Comparison of ENCODE assay signal across 8 mouse cellular contexts in the genomic region with DNA sequence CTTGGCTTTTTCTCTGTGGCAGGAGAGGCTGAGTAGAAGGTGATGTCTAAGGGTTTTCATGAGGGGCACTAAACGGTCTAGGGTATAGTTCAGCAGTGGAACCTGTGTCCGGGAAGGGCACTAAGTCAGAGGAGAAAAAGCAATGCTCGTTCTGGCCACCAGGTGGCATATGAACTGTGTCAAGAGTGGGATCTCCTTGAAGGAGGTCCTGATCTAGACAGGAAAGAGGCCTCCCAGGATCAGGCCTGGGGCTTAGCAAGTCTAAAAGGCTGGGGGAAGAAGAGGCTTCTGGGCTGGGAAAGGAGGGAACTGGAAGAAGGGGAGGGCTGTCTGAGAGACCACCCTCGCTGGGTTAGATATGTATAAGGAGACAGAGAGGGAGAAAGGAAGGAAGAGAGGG. TPM values are rescaled to one million over a fixed set of nuclear protein-coding genes. Genes with fewer than 3 reads are reported as not detected.
DNase-seq lines count a peak whose midpoint lies in the region; ATAC-seq and TF ChIP-seq lines count a peak whose summit lies in the region.

No protein-coding gene starts in this region.

- H3K36me3 ChIP-seq in thymus, adult 2 months (ENCODE audit: control insufficient read depth, insufficient read depth, low read length): no peaks in the 10 kb centered on the region
- no peaks in the 10 kb centered on the region for H3K36me3 ChIP-seq in limb, embryonic 12.5 days
- no peaks in the 10 kb centered on the region for H3K36me3 ChIP-seq in midbrain, postnatal 0 days (ENCODE audit: insufficient read depth, low read length)
- H3K36me3 ChIP-seq in stomach, embryonic 16.5 days (ENCODE audit: control insufficient read depth, insufficient read depth, low read length): no peaks in the 10 kb centered on the region

- peak; percentile 65 for DNase-seq in thymus, adult 2 months
- no peak for DNase-seq in thymus, adult 18-20 months
- peak; percentile 70 for DNase-seq in kidney, adult 9 months
- DNase-seq in midbrain, postnatal 0 days (ENCODE audit: low spot score): peak; percentile 92

- WGBS in thymus, adult 2 months: 13% methylated on average over 4 of the region's 4 CpGs
- 15% methylated on average over 4 of the region's 4 CpGs for WGBS in limb, embryonic 12.5 days
- 11% methylated on average over 4 of the region's 4 CpGs for WGBS in midbrain, postnatal 0 days
- WGBS in stomach, embryonic 16.5 days: 12% methylated on average over 4 of the region's 4 CpGs

- H3K4me3 ChIP-seq in thymus, adult 2 months (ENCODE audit: control insufficient read depth, insufficient read depth, low read length): no peak overlapping the region
- no peak overlapping the region for H3K4me3 ChIP-seq in cortical plate, adult 2 months (ENCODE audit: insufficient read depth, low read length)
- H3K4me3 ChIP-seq in limb, embryonic 12.5 days (replicated peaks): no peak overlapping the region
- H3K4me3 ChIP-seq in midbrain, postnatal 0 days (ENCODE audit: low read depth, low read length): no peak overlapping the region
- H3K4me3 ChIP-seq in stomach, embryonic 16.5 days (replicated peaks; ENCODE audit: low read length): no peak overlapping the region

- H3K4me1 ChIP-seq in thymus, adult 2 months (replicated peaks; ENCODE audit: control insufficient read depth, insufficient read depth, low read length): no peaks in the 10 kb centered on the region
- peaks cover 8% of the 10 kb centered on the region for H3K4me1 ChIP-seq in cortical plate, adult 2 months (ENCODE audit: control insufficient read depth, insufficient read depth, low read length)
- H3K4me1 ChIP-seq in limb, embryonic 12.5 days (replicated peaks): peaks cover 22% of the 10 kb centered on the region
- peaks cover 17% of the 10 kb centered on the region for H3K4me1 ChIP-seq in midbrain, postnatal 0 days (ENCODE audit: insufficient read depth, low read length)
- peaks cover 8% of the 10 kb centered on the region for H3K4me1 ChIP-seq in stomach, embryonic 16.5 days (ENCODE audit: control insufficient read depth, insufficient read depth, low read length)

- no peak overlapping the region for H3K27ac ChIP-seq in thymus, adult 2 months (ENCODE audit: control insufficient read depth, insufficient read depth, low read length)
- H3K27ac ChIP-seq in cortical plate, adult 2 months (ENCODE audit: insufficient read depth, low read length): no peak overlapping the region
- H3K27ac ChIP-seq in limb, embryonic 12.5 days: no peak overlapping the region
- H3K27ac ChIP-seq in midbrain, postnatal 0 days (ENCODE audit: low read depth, low read length): no peak overlapping the region
- no peak overlapping the region for H3K27ac ChIP-seq in stomach, embryonic 16.5 days (ENCODE audit: low read length)

- no peak for TF ChIP-seq POLR2A in thymus, adult 2 months (IDR thresholded peaks at IDR 0.05; ENCODE audit: control insufficient read depth, extremely low read depth, insufficient read depth, low read length, poor library complexity)
- TF ChIP-seq POLR2A in cortical plate, adult 2 months (IDR thresholded peaks at IDR 0.05; ENCODE audit: extremely low read depth, insufficient read depth, low read length): no peak

- TF ChIP-seq CTCF in thymus, adult 2 months (IDR thresholded peaks at IDR 0.05; ENCODE audit: borderline replicate concordance, control insufficient read depth, extremely low read depth, insufficient read depth, low read length, poor library complexity): no peak
- peak; percentile 71 for TF ChIP-seq CTCF in cortical plate, adult 2 months (IDR thresholded peaks at IDR 0.05; ENCODE audit: extremely low read depth, insufficient read depth, low read length)
- TF ChIP-seq CTCF in midbrain, postnatal 0 days (IDR thresholded peaks at IDR 0.05): peak; percentile 92

- no peaks in the 10 kb centered on the region for H3K27me3 ChIP-seq in thymus, adult 2 months (ENCODE audit: control insufficient read depth, insufficient read depth, low read length)
- peaks cover 17% of the 10 kb centered on the region for H3K27me3 ChIP-seq in limb, embryonic 12.5 days
- no peaks in the 10 kb centered on the region for H3K27me3 ChIP-seq in midbrain, postnatal 0 days (ENCODE audit: insufficient read depth, low read length)
- no peaks in the 10 kb centered on the region; the same call in 1 of the 2 replicates for H3K27me3 ChIP-seq in stomach, embryonic 16.5 days (ENCODE audit: control insufficient read depth, insufficient read depth, low read length)

- no peak overlapping the region for H3K9ac ChIP-seq in limb, embryonic 12.5 days (replicated peaks)
- no peak overlapping the region for H3K9ac ChIP-seq in midbrain, postnatal 0 days (replicated peaks; ENCODE audit: low read length, poor library complexity, severe bottlenecking)
- H3K9ac ChIP-seq in stomach, embryonic 16.5 days (ENCODE audit: low read length): no peak overlapping the region

- no peak overlapping the region for H3K4me2 ChIP-seq in limb, embryonic 12.5 days
- H3K4me2 ChIP-seq in midbrain, postnatal 0 days (ENCODE audit: low read depth, low read length, poor library complexity, severe bottlenecking): no peak overlapping the region
- no peak overlapping the region for H3K4me2 ChIP-seq in stomach, embryonic 16.5 days (ENCODE audit: low read depth, low read length)

- H3K9me3 ChIP-seq in limb, embryonic 12.5 days: no peaks in the 10 kb centered on the region
- H3K9me3 ChIP-seq in midbrain, postnatal 0 days (ENCODE audit: low read length): no peaks in the 10 kb centered on the region
- no peaks in the 10 kb centered on the region for H3K9me3 ChIP-seq in stomach, embryonic 16.5 days (replicated peaks; ENCODE audit: control insufficient read depth, low read length)

- ATAC-seq in granulocyte monocyte progenitor cell, adult 5-6 weeks (replicated peaks; ENCODE audit: poor library complexity, severe bottlenecking): peak; percentile 65; the same call in 1 of the 2 replicates
- peak; percentile 43; the same call in 1 of the 2 replicates for ATAC-seq in limb, embryonic 12.5 days (ENCODE audit: insufficient number of reproducible peaks, insufficient read depth, low FRiP score, low TSS enrichment, low read depth)
- ATAC-seq in midbrain, postnatal 0 days (ENCODE audit: low FRiP score): peak; percentile 29
- ATAC-seq in stomach, embryonic 16.5 days (ENCODE audit: insufficient read depth, low FRiP score): peak; percentile 37; the same call in 1 of the 2 replicates

RNA-seq across cellular contexts. Expression of a gene that starts 16.4 kb away (rescaled TPM):
- 0.32 and 0.74 TPM in 2 replicates for polyA plus RNA-seq in thymus, adult 2 months (2012; rRNA removed)
- polyA plus RNA-seq in cortical plate, adult 2 months (2012; rRNA removed): 0.06 TPM in 1 of 2 replicates, not detected in the other
- not detected in 2 replicates for total RNA-seq in granulocyte monocyte progenitor cell, adult 5-6 weeks (2014; fragmentation: Nextera tagmentation)
- total RNA-seq in granulocyte monocyte progenitor cell, adult 5-6 weeks (2017): not detected in 2 replicates
- not detected in 2 replicates for polyA plus RNA-seq in limb, embryonic 12.5 days (2016; fragmentation: Nextera tagmentation; extraction: Ambion mirVana)
- not detected in 2 replicates for total RNA-seq in midbrain, postnatal 0 days (2014; rRNA removed)
- polyA plus RNA-seq in midbrain, postnatal 0 days (2015; fragmentation: Nextera tagmentation; extraction: Ambion mirVana): not detected in 2 replicates
- 0.17 TPM in 1 of 2 replicates, not detected in the other for polyA plus RNA-seq in stomach, embryonic 16.5 days (2015; fragmentation: Nextera tagmentation; extraction: Ambion mirVana)

RNA-seq across cellular contexts. Expression of a gene that starts 56.2 kb away (rescaled TPM):
- polyA plus RNA-seq in thymus, adult 2 months (2012; rRNA removed): 77.6 and 119 TPM in 2 replicates
- polyA plus RNA-seq in cortical plate, adult 2 months (2012; rRNA removed): 0.64 and 0.98 TPM in 2 replicates
- total RNA-seq in granulocyte monocyte progenitor cell, adult 5-6 weeks (2014; fragmentation: Nextera tagmentation): 0.45 and 1.1 TPM in 2 replicates
- total RNA-seq in granulocyte monocyte progenitor cell, adult 5-6 weeks (2017): 1.8 and 3.4 TPM in 2 replicates
- 4.0 and 4.2 TPM in 2 replicates for polyA plus RNA-seq in limb, embryonic 12.5 days (2016; fragmentation: Nextera tagmentation; extraction: Ambion mirVana)
- total RNA-seq in midbrain, postnatal 0 days (2014; rRNA removed): 2.2 and 13.2 TPM in 2 replicates
- polyA plus RNA-seq in midbrain, postnatal 0 days (2015; fragmentation: Nextera tagmentation; extraction: Ambion mirVana): 0.63 and 1.1 TPM in 2 replicates
- polyA plus RNA-seq in stomach, embryonic 16.5 days (2015; fragmentation: Nextera tagmentation; extraction: Ambion mirVana): 24.1 and 25.3 TPM in 2 replicates

RNA-seq across cellular contexts. Expression of a gene that starts 59.3 kb away (rescaled TPM):
- polyA plus RNA-seq in thymus, adult 2 months (2012; rRNA removed): 1.1 and 1.8 TPM in 2 replicates
- 84.4 and 87.0 TPM in 2 replicates for polyA plus RNA-seq in cortical plate, adult 2 months (2012; rRNA removed)
- total RNA-seq in granulocyte monocyte progenitor cell, adult 5-6 weeks (2014; fragmentation: Nextera tagmentation): 1.6 TPM in 1 of 2 replicates, not detected in the other
- total RNA-seq in granulocyte monocyte progenitor cell, adult 5-6 weeks (2017): not detected in 2 replicates
- polyA plus RNA-seq in limb, embryonic 12.5 days (2016; fragmentation: Nextera tagmentation; extraction: Ambion mirVana): 1.0 and 1.2 TPM in 2 replicates
- 207 and 209 TPM in 2 replicates for total RNA-seq in midbrain, postnatal 0 days (2014; rRNA removed)
- polyA plus RNA-seq in midbrain, postnatal 0 days (2015; fragmentation: Nextera tagmentation; extraction: Ambion mirVana): 68.6 and 72.5 TPM in 2 replicates
- 8.8 and 8.9 TPM in 2 replicates for polyA plus RNA-seq in stomach, embryonic 16.5 days (2015; fragmentation: Nextera tagmentation; extraction: Ambion mirVana)

Comparison
In these comparisons a context has a peak if more than half of its experiments do, and no peak if none do; other contexts are left out.
1. DNase-seq: peak in thymus, adult 2 months (single experiment), kidney, adult 9 months (single experiment) and midbrain, postnatal 0 days (single experiment); none in thymus, adult 18-20 months (0 of 2).
2. Peak in every context shown above with its lines, with median percentiles within 50 percentile points of each other: ATAC-seq.